Mouse (Mus musculus) liver, postnatal 0 days (tissue): ENCODE results near the gene Pitpnm2.

Experiments
- CTCF ChIP-seq: sonication (generic); IDR thresholded peaks from 2 replicates; pipeline ENCODE4 v1.5.1; 2016; ENCODE audit warnings: antibody characterized with exemption, low read depth
- EP300 ChIP-seq: IDR thresholded peaks from 2 replicates; pipeline ENCODE4 v1.6.1; 2016; ENCODE audit warnings: antibody characterized with exemption, low read depth, mild to moderate bottlenecking

- no peak for TF ChIP-seq CTCF
- no peak for TF ChIP-seq EP300
These were observed 20.7 kb upstream of the Pitpnm2 start for GRCm38 (mm10) chr5:124270226-124270625.
